8 mouse cellular contexts compared by ENCODE assay signal in the genomic region with DNA sequence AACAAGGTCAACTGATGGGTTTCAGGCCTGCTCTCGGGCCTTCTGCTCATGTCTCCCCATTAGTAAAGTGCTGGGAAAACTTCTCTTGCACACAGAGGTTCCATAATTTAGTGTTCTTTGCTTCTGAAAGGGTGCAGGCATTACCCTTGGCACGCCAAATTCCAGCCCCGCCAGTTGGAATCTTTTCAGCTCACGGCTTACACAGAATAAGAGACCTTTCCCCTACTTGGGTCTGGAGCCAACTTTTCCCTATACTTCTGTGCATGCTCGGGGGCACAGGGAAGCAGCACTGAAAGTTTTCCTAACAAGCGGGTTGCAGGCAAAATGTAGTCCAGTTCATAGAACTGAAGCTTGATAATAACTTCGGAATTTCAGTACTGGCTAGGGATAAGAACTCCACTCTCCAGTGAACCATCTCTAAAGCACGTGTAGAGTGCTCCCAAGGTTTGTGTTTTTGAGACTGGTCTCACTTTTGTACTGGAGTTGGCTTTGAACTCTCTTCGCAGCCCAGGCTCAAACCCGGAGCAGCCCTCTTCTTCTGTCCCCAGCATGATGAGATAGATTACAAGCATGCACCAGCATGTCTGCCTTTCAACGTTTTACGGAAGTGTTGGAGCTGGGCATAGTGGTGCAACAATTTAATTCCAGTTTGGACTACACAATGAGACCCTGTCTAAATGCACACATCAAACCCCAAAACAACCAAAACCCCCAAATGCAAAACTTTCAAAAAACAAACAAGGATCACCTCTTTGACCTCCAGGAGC. TPM values are rescaled to one million over a fixed set of nuclear protein-coding genes. Genes with fewer than 3 reads are reported as not detected.
DNase-seq lines count a peak whose midpoint lies in the region; ATAC-seq and TF ChIP-seq lines count a peak whose summit lies in the region.

No protein-coding gene starts in this region.

- H3K4me3 ChIP-seq in cerebellum, adult 2 months (replicated peaks; ENCODE audit: insufficient read depth, low read depth, low read length), result peak overlapping the region; percentile 95
- peak overlapping the region; percentile 53 for H3K4me3 ChIP-seq in heart, embryonic 11.5 days (ENCODE audit: low read depth, low read length)
- peak overlapping the region; percentile 54 for H3K4me3 ChIP-seq in kidney, postnatal 0 days (replicated peaks; ENCODE audit: low read depth, low read length)
- H3K4me3 ChIP-seq in midbrain, embryonic 10.5 days, result peak overlapping the region; percentile 71

- no peaks in the 10 kb centered on the region for H3K27me3 ChIP-seq in cerebellum, adult 2 months (ENCODE audit: control insufficient read depth, insufficient read depth, low read length)
- no peaks in the 10 kb centered on the region for H3K27me3 ChIP-seq in heart, embryonic 11.5 days (ENCODE audit: control insufficient read depth, insufficient read depth, low read length)
- H3K27me3 ChIP-seq in kidney, postnatal 0 days (ENCODE audit: insufficient read depth, low read length), result no peaks in the 10 kb centered on the region
- H3K27me3 ChIP-seq in midbrain, embryonic 10.5 days (ENCODE audit: low read depth, poor library complexity, severe bottlenecking), result no peaks in the 10 kb centered on the region

- H3K4me1 ChIP-seq in cerebellum, adult 2 months (ENCODE audit: control insufficient read depth, insufficient read depth, low read length), result peaks cover 4% of the 10 kb centered on the region; the same call in 1 of the 2 replicates
- H3K4me1 ChIP-seq in heart, embryonic 11.5 days (ENCODE audit: control insufficient read depth, insufficient read depth, low read length), result peaks cover 11% of the 10 kb centered on the region; the same call in 1 of the 2 replicates
- H3K4me1 ChIP-seq in kidney, postnatal 0 days (replicated peaks; ENCODE audit: insufficient read depth, low read length), result peaks cover 6% of the 10 kb centered on the region
- H3K4me1 ChIP-seq in midbrain, embryonic 10.5 days, result peaks cover 21% of the 10 kb centered on the region

- peak overlapping the region; percentile 85 for H3K4me2 ChIP-seq in heart, embryonic 11.5 days
- peak overlapping the region; percentile 85 for H3K4me2 ChIP-seq in kidney, postnatal 0 days (ENCODE audit: low read length)

- H3K27ac ChIP-seq in cerebellum, adult 2 months (ENCODE audit: insufficient read depth, low read length), result peak overlapping the region; percentile 4; the same call in 1 of the 2 replicates
- peak overlapping the region; percentile 79 for H3K27ac ChIP-seq in heart, embryonic 11.5 days (ENCODE audit: low read depth, low read length)
- peak overlapping the region; percentile 92 for H3K27ac ChIP-seq in kidney, postnatal 0 days
- H3K27ac ChIP-seq in midbrain, embryonic 10.5 days (replicated peaks), result peak overlapping the region; percentile 82

- no peaks in the 10 kb centered on the region for H3K9me3 ChIP-seq in heart, embryonic 11.5 days (replicated peaks; ENCODE audit: control insufficient read depth, low read length)
- no peaks in the 10 kb centered on the region for H3K9me3 ChIP-seq in kidney, postnatal 0 days (replicated peaks; ENCODE audit: low read length)
- H3K9me3 ChIP-seq in midbrain, embryonic 10.5 days (replicated peaks), result no peaks in the 10 kb centered on the region

- DNase-seq in right cerebral cortex, postnatal 14 days, result peak; percentile 33
- DNase-seq in right cerebral cortex, adult 2 months (ENCODE audit: low spot score in 2 of 2), result no peak
- DNase-seq in cerebellum, adult 2 months, result peak in 1 of 2 experiments; percentile 52
- no peak for DNase-seq in kidney, postnatal 0 days (ENCODE audit: low spot score)
- no peak for DNase-seq in midbrain, embryonic 10.5 days (ENCODE audit: low spot score)

- no peaks in the 10 kb centered on the region for H3K36me3 ChIP-seq in heart, embryonic 11.5 days (ENCODE audit: control insufficient read depth, insufficient read depth, low read length)
- 0 out of 2 replicates have a peak, but pooled peaks cover 4% of the 10 kb centered on the region for H3K36me3 ChIP-seq in kidney, postnatal 0 days (ENCODE audit: insufficient read depth, low read length)
- H3K36me3 ChIP-seq in midbrain, embryonic 10.5 days, result peaks cover 7% of the 10 kb centered on the region

- H3K9ac ChIP-seq in heart, embryonic 11.5 days (ENCODE audit: low read depth, low read length), result peak overlapping the region; percentile 74
- peak overlapping the region; percentile 69 for H3K9ac ChIP-seq in kidney, postnatal 0 days (ENCODE audit: low read depth, low read length)

- no peak for ATAC-seq in heart, embryonic 11.5 days (replicated peaks; ENCODE audit: insufficient number of reproducible peaks, low FRiP score, low TSS enrichment)
- no peak for ATAC-seq in kidney, postnatal 0 days (replicated peaks; ENCODE audit: low FRiP score, low read depth)
- no peak for ATAC-seq in megakaryocyte progenitor cell, adult 5-6 weeks (replicated peaks; ENCODE audit: poor library complexity)
- no peak for ATAC-seq in inflammation-experienced regulatory T-cells, adult 6 months

- TF ChIP-seq POLR2A in cerebellum, adult 2 months (IDR thresholded peaks at IDR 0.05; ENCODE audit: borderline replicate concordance, insufficient read depth, low read length), result no peak

- TF ChIP-seq CTCF in cerebellum, adult 2 months (IDR thresholded peaks at IDR 0.05; ENCODE audit: borderline replicate concordance, insufficient read depth, low read depth, low read length), result no peak
- no peak for TF ChIP-seq CTCF in kidney, postnatal 0 days (IDR thresholded peaks at IDR 0.05; ENCODE audit: low read depth)

- WGBS in cerebellum, adult 2 months, result 31% methylated on average over 12 of the region's 12 CpGs
- WGBS in heart, embryonic 11.5 days (ENCODE audit: insufficient replicate concordance), result 48% methylated on average over 12 of the region's 12 CpGs
- 35% methylated on average over 12 of the region's 12 CpGs for WGBS in kidney, postnatal 0 days
- WGBS in midbrain, embryonic 10.5 days, result 61% methylated on average over 12 of the region's 12 CpGs

RNA-seq across cellular contexts. Expression of gene Retsat, which starts 0.7 kb away (rescaled TPM):
- polyA plus RNA-seq in cerebellum, adult 2 months (2012; rRNA removed), result 13.7 and 15.6 TPM in 2 replicates
- 13.9 and 16.2 TPM in 2 replicates for polyA plus RNA-seq in heart, embryonic 11.5 days (2014; fragmentation: Nextera tagmentation; extraction: Ambion mirVana)
- polyA plus RNA-seq in kidney, postnatal 0 days (2015; fragmentation: Nextera tagmentation; extraction: Ambion mirVana), result 41.0 and 45.3 TPM in 2 replicates
- 8.2 and 8.4 TPM in 2 replicates for polyA plus RNA-seq in midbrain, embryonic 10.5 days (2016; fragmentation: Nextera tagmentation; extraction: Ambion mirVana)
- 20.3 and 20.8 TPM in 2 replicates for total RNA-seq in megakaryocyte progenitor cell, adult 5-6 weeks (2015)
- 20.0 and 27.5 TPM in 2 replicates for total RNA-seq in megakaryocyte progenitor cell, adult 5-6 weeks (2017)
- polyA plus RNA-seq in inflammation-experienced regulatory T-cells, adult 6 months (2017; shearing (Covaris generic)), result 1 to 10 TPM; 3.9 to 5.5 (median 4.1) TPM

RNA-seq across cellular contexts. Expression of gene Elmod3, which starts 0.8 kb away (rescaled TPM):
- 32.5 and 32.7 TPM in 2 replicates for polyA plus RNA-seq in cerebellum, adult 2 months (2012; rRNA removed)
- 10.5 and 12.1 TPM in 2 replicates for polyA plus RNA-seq in heart, embryonic 11.5 days (2014; fragmentation: Nextera tagmentation; extraction: Ambion mirVana)
- 16.2 and 18.1 TPM in 2 replicates for polyA plus RNA-seq in kidney, postnatal 0 days (2015; fragmentation: Nextera tagmentation; extraction: Ambion mirVana)
- 14.2 and 15.5 TPM in 2 replicates for polyA plus RNA-seq in midbrain, embryonic 10.5 days (2016; fragmentation: Nextera tagmentation; extraction: Ambion mirVana)
- 12.9 and 15.6 TPM in 2 replicates for total RNA-seq in megakaryocyte progenitor cell, adult 5-6 weeks (2015)
- total RNA-seq in megakaryocyte progenitor cell, adult 5-6 weeks (2017), result 9.7 and 13.8 TPM in 2 replicates
- polyA plus RNA-seq in inflammation-experienced regulatory T-cells, adult 6 months (2017; shearing (Covaris generic)), result 10 to 100 TPM; 13.7 to 24.3 (median 20.6) TPM

RNA-seq across cellular contexts. Expression of gene Tgoln1, which starts 17.8 kb away (rescaled TPM):
- polyA plus RNA-seq in cerebellum, adult 2 months (2012; rRNA removed), result 96.1 and 96.8 TPM in 2 replicates
- 25.3 and 31.0 TPM in 2 replicates for polyA plus RNA-seq in heart, embryonic 11.5 days (2014; fragmentation: Nextera tagmentation; extraction: Ambion mirVana)
- polyA plus RNA-seq in kidney, postnatal 0 days (2015; fragmentation: Nextera tagmentation; extraction: Ambion mirVana), result 42.3 and 44.2 TPM in 2 replicates
- 33.3 and 35.4 TPM in 2 replicates for polyA plus RNA-seq in midbrain, embryonic 10.5 days (2016; fragmentation: Nextera tagmentation; extraction: Ambion mirVana)
- total RNA-seq in megakaryocyte progenitor cell, adult 5-6 weeks (2015), result 51.5 and 57.9 TPM in 2 replicates
- 55.1 and 64.4 TPM in 2 replicates for total RNA-seq in megakaryocyte progenitor cell, adult 5-6 weeks (2017)
- 100 to 1,000 TPM; 103 to 111 (median 108) TPM for polyA plus RNA-seq in inflammation-experienced regulatory T-cells, adult 6 months (2017; shearing (Covaris generic))

RNA-seq across cellular contexts. Expression of gene Capg, which starts 54.8 kb away (rescaled TPM):
- 3.6 and 4.8 TPM in 2 replicates for polyA plus RNA-seq in cerebellum, adult 2 months (2012; rRNA removed)
- 22.7 and 25.9 TPM in 2 replicates for polyA plus RNA-seq in heart, embryonic 11.5 days (2014; fragmentation: Nextera tagmentation; extraction: Ambion mirVana)
- polyA plus RNA-seq in kidney, postnatal 0 days (2015; fragmentation: Nextera tagmentation; extraction: Ambion mirVana), result 129 and 131 TPM in 2 replicates
- 9.7 and 11.1 TPM in 2 replicates for polyA plus RNA-seq in midbrain, embryonic 10.5 days (2016; fragmentation: Nextera tagmentation; extraction: Ambion mirVana)
- 24.4 and 25.5 TPM in 2 replicates for total RNA-seq in megakaryocyte progenitor cell, adult 5-6 weeks (2015)
- 42.7 and 60.1 TPM in 2 replicates for total RNA-seq in megakaryocyte progenitor cell, adult 5-6 weeks (2017)
- polyA plus RNA-seq in inflammation-experienced regulatory T-cells, adult 6 months (2017; shearing (Covaris generic)), result 100 to 1,000 TPM; 499 to 613 (median 536) TPM

Comparison
In these comparisons a context has a peak if more than half of its experiments do, and no peak if none do; other contexts are left out.
1. H3K27ac ChIP-seq: peak in every context shown above with its lines; median percentile 92 in kidney, postnatal 0 days; 82 in midbrain, embryonic 10.5 days; 79 in heart, embryonic 11.5 days; 4 in cerebellum, adult 2 months.